Mouse (Mus musculus): ENCODE measurements around the gene Slc22a19.
A peak's percentile ranks its signal among the peaks of the same experiment; 100 is the strongest.
"Not testable (repeated sequence)": the region's sequence is repeated elsewhere in the genome, so short reads cannot be mapped to it uniquely, and the experiment has no call there.

Slc22a19 gene

GRCm38 (mm10) chr19:7711148-7711547, at the start of gene Slc22a19:
Slc22a19 (minus strand) TSS chr19:7711310.
- no peak for DNase-seq

- DNase-seq: not testable (repeated sequence)
Measured at GRCm38 (mm10) chr19:7753371-7753770, 42.3 kb upstream of the Slc22a19 start.

- peak; percentile 21 to 23 for DNase-seq
Measured at GRCm38 (mm10) chr19:7729543-7729942, 18.4 kb upstream of the Slc22a19 start.

GRCm38 (mm10) chr19:7693104-7693503, 18.0 kb downstream of the Slc22a19 start:
- DNase-seq: not testable (repeated sequence)

GRCm38 (mm10) chr19:7691259-7691658, 19.9 kb downstream of the Slc22a19 start:
- DNase-seq: no peak

GRCm38 (mm10) chr19:7687988-7688387, 23.1 kb downstream of the Slc22a19 start:
- no peak for DNase-seq

DNA sequence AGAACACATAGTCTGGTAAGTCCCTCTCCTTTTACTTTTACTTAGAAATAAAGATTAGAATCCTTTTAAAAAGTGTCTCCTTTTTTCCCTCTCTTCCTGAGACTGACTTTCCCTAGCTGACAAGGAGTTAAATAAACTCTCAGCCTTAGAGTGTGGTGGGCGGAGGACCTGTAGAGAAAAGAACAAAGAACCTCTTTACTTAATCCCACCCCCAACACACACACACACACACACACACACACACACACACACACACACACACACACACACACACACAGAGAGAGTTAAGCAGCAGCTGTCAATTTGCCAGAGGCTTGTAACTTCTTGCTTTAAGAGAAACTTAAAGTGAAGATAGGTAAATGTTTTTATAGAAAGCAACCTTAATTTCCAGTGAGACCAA, 39.1 kb downstream of the Slc22a19 start:
- no peak for DNase-seq

DNA sequence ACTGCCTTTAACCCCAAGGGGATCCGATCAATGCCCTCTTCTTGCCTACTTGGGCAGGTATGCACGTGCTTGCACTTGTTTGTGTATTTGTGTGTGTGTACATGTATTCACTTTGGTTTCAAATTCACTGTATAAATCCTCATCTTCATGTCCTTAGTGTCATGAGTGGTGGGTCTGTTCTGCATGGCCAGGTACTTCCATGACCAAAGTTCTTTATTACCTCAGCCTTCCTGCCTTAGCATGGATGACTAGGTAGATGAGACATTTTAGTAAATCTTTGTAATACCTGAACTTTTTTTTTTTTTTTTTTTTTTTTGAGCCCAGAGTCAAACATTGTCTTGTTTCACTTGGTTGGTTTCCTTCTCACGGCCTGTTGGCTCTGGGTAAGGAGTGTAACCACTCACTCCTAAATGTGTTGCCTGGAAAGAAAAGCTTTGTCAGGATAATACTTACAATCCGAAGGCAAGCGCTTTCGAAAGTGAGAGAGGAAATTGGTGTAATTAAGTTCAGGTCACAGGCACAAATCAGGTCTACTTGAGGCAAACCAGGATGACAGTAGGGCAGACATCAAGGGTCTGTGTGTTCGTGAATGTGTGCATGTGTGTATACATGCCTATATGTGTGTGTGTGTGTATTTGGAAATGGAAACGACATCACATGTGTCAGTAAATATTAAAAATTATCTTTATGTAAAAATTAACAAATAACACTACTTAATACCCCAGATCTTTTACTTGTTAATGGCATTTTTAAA, 62.0 kb downstream of the Slc22a19 start:
- DNase-seq: no peak

- no peak for DNase-seq
Measured at GRCm38 (mm10) chr19:7633786-7634185, 77.3 kb downstream of the Slc22a19 start.

DNA sequence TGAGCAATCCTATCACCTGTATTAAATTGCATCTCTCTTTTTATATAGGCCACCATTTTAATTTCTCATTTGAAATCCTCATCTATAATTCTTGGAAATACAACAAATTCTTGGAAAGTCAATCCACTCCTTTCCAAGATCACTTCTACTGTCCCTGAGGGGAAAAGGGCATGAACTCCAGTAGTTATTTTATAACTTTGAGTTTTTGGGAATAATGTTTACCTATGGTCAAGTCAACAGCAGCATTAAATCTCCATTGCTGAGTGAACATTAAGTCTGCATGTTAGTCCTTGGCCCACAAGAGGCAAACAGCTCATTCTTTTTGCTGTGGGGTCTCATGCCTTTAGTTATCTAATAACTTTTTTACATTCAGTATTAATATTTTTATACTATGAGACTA, 78.1 kb downstream of the Slc22a19 start:
- no peak for DNase-seq
